Mouse (Mus musculus): ENCODE measurements around the gene Cracr2a.
"Not testable (repeated sequence)": the region's sequence is repeated elsewhere in the genome, so short reads cannot be mapped to it uniquely, and the experiment has no call there.

Cracr2a gene

DNA sequence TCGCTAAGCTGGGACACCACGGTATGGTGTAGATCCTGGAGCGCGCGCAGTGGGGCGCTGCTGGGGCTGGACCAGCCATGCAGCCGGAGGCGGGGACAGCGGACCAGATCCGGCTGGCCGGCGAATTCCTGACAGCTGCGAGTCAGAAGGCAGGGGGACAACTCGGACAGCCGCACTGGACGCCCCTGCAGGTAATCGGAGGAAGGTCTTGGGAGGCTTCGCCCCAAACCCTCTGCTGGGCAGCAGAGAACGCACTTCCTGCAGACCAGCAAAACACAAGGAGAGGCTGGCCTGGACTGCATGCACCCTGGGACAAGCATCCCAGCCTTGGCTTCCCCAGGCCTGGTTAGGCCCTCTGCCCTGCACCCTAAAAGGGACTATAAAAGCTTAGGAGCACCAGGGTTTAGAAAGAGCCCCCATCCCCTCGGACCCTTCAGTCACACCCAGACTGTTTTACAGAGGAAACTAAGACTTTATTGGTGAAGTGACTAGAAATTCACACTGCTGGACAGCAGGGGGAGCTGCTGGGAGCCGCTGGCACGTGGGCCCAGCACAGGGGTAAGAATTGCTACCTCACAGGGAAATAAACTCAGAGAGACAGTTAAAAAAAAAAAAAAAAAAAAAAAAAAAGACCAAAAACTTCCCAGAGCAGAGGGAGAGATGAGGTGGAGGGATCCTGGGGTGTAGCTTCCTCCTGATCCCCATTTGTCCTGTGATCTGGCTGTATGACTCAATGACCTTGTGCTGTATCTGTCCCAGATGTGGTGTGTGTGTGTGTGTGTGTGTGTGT, at the start of gene Cracr2a:
Gene Cracr2a, plus strand, starts transcription at position 108 of the 790 bp plus-strand sequence.
- peak; percentile 65 for DNase-seq (ENCODE audit: low spot score)

DNA sequence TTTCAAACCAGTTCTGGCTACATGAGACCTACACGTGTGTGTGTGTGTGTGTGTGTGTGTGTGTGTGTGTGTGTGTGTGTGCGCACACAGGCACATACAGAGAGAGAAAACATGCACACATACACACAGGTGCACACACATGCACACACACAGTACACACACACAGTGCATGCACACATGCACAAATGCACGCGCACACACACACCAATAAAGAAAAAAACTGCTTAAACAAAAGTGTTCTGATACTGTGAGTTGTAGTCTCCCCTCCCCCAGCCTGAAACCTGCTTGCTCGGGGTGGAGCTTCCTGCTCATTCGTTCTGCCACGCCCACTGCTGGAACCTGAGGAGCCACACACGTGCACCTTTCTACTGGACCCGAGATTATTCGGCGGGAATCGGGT, 47.4 kb upstream of the Cracr2a start:
- DNase-seq (ENCODE audit: low spot score): not testable (repeated sequence)

DNA sequence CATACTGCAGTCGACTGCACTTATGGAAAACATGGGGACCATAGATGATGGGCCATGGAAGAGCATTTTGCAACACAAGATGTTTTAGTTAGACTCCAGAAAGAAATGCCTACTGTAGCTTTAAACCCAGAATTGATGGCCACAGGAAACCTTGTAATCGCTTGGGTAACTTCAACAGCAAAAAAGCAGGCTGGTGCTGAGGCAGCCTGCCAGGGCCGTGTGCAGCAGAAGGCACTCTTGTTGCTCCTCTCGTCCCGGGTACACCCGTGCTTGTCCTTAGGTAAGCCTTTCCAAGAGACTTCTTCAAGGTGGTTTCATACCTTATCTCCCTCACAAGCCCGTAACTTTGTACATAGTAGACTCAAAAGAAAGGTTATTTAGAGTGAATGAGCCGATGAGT, 40.0 kb upstream of the Cracr2a start:
- DNase-seq (ENCODE audit: low spot score): no peak

DNA sequence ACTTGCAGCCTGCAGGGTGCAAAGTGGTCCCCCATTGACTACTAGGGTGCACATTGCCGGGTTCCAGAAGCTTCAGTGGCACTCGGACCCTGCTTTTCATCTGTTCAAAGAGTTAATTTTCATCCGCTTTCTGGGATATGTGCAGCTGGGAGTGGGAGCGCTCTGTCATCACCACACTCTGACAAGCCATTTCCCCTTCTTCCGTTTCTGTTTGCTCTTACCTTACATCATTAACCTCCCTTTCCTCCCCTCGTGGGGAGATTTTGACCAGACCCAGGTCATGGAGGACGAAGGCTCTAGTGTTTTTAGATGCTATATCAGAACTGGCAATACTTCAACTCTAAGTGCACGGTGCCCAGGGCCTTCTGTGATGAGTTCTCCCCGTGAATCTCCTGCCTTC, 38.8 kb upstream of the Cracr2a start:
- DNase-seq (ENCODE audit: low spot score): no peak

DNA sequence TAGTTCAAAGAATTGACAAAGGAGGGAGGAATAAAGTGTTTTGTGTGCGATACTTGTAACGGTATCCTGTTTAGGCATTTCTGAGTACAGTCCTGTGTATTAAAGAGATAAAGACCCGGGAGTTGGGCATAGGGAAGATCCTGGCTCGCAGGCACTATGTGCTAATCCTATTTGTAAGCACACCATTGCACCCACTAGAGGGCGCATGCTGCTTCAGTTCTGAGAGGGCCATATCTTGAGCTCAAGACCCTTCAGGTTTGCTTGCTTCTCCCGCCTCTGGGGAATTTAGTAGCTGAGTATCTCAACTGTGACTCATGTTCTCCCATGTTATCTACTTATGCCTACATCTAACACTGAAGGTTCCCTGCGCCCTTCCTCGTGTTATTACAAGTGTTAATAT, 36.7 kb upstream of the Cracr2a start:
- DNase-seq (ENCODE audit: low spot score): peak; percentile 48

DNA sequence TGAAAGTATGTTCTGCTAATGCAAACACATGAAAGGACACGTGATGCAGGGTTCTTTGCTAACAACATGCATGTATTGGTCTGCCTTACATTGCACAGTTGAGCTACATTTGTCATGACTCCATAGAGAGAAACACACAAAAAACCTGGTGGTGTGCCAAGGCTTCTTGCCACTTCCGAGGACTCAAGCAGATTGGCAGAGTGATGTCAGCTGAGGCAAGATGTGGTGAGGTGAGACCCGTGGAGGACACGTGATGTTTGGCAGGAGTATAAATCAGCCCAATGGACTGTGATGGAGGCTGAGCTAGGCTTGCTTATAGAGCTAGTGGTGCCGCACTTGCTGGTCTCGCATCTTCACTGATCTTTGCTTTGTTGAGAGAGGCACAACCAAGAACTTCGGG, 32.5 kb upstream of the Cracr2a start:
- DNase-seq (ENCODE audit: low spot score): no peak

DNA sequence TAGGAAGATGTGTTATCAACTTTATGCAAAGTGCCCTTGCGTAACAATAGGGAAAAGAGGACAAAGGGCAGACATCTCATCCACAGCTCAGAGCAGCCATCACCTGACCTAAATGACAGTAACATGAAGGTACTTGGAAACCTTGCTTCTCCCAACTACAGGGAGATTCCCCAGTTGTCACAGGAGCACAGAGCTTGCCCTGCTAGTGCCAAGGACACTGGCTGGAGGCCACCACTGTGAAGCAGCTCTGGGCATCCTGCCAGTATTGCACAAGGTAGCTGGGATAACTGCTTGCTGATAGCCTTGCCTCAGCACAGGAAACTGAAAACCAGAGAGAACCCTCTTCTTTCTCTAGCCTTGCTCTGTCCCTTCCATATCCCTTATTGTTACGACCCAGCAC, 31.7 kb upstream of the Cracr2a start:
- peak; percentile 74 for DNase-seq (ENCODE audit: low spot score)

DNA sequence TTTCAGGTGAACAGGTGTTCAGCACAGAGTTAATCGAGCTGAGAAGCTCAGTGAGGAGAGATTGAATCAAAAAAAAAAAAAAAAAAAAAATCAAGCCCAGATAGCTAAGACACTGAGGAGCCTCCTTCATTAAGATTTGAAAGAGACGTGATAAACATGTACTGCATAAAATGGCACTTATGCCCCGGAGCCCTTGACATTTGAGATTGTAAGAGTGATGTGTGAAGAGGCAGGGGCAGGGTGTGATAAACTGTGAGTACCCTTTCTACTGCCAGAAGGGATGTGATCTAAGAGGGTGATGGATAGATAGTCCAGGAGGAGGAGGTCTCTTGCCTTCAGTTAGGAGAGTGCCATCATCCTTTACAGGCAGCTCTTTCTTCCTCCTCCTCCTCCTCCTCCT, 30.9 kb upstream of the Cracr2a start:
- DNase-seq (ENCODE audit: low spot score): no peak

DNA sequence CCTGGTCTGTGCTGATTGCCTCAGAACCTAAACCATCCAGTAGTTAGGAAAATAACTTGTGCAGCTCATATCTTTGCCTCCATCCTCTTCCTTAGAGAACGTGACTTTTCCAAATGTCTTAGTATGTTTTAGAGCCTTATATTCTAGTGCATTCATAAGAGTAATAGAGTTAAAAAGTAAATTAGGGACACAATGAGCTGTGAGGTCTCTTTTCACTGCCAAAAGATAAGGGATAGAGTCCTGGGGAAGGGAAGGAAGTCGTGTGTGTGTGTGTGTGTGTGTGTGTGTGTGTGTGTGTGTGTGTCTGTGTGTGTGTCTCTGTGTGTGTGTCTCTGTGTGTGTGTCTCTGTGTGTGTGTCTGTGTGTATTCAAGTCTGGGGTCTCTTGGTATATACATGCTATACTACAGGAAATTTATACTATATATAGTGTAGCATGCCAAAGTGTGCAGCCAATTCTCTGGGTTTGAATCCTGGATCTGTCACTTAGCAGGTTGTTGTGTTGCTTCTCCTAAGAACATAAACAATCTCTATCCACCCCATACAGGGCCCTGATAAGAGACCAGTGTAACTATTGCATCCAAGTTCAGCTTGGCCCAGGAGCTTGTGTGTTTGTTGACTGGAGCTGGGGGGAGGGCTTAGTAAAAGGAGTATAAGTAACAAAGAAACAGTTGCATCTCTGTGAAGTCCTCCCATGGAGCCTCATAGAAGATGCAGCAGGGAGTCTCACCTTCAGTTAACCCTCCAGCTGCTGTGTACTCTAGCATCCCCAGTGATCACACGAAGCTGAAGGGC, 29.5 kb upstream of the Cracr2a start:
- DNase-seq (ENCODE audit: low spot score): no peak

DNA sequence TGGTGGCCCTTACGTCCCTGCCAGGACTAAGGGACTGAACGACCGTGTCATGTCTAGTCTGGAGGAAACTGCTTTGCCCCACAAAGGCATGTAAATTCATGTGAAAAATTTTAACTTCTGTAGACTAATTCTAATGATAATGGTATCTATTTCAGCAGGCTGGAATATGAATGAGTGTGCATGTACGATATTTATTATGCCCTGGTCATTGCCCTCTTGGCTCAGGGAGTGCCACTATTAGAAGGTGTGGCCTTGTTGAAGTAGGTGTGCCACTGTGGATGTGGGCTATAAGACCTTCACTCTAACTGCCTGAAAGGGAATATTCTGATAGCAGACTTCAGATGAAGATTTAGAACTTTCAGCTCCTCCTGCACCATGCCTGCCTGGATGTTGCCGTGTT, 28.8 kb upstream of the Cracr2a start:
- DNase-seq (ENCODE audit: low spot score): no peak

DNA sequence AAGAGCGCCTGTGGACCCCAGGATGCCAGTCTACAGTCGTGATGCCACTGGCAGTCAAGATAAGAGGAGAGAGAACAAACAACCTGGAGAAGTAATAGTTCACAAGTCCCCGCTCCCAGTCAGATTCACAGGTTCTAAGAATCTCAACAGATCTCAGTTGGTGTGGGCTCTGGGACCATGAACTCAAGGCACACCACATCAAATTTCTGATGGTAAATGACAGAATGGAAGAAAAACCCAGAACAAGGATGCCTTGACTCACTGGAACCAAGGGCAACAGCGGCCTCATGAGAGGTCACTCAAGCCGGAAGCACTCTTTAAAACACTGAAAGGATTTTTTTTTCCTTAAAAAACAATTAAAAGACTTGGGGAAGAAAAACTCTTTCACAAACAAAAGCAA, 27.4 kb upstream of the Cracr2a start:
- DNase-seq (ENCODE audit: low spot score): no peak

DNA sequence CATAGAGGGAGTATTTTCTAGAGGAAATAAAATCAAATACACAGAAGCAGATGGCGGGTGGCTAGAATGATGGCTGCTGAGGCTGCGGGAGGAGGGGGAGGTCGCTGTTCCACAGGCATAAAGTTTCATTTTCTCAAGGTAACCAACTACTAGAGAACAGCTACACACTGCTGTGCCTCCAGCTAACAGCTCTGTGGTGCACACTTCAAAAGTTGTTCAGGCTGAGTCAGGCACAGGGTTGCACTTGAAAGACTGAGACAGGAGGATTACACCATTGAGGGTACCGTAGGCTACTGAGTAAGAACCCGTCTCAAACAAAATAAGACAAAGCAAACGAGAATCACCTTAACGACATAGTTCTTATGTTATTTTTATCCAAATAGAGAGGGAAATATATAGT, 24.1 kb upstream of the Cracr2a start:
- DNase-seq (ENCODE audit: low spot score): no peak

DNA sequence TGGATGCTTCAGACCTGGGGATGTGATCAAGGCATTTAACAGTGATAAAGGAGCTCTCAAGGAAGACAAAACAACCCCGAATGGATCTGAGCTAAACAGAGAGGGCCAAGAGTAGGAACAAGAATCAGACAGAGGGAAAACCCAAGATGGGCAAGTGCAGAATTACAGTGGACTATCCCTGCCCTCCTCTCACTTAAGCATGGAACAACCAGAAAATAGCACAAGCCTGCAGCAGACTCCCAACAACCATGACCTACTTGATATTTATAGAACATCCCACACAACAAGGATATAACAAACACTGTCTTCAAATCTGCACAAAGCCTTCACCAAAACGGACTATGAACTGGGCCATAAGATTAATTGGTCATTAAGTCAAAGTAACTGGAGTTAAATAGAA, 23.0 kb upstream of the Cracr2a start:
- no peak for DNase-seq (ENCODE audit: low spot score)

DNA sequence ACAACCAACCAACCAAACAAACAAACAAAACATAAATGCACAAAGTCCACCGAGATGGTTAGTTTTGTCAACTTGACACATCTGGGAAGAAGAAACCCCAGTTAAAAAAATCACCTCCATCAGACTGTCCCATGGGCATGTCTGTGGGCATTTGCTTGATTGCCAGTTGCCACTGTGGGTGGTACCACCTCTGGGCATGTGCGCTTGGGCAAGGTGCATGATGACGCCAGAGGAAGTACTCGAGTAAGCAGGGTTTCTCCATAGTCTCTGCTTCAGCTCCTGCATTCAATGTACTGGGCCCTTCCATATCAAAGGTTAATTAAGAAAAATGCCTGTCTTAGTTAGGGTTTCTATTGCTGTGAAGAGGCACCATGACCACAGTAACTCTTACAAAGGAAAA, 21.9 kb upstream of the Cracr2a start:
- no peak for DNase-seq (ENCODE audit: low spot score)

DNA sequence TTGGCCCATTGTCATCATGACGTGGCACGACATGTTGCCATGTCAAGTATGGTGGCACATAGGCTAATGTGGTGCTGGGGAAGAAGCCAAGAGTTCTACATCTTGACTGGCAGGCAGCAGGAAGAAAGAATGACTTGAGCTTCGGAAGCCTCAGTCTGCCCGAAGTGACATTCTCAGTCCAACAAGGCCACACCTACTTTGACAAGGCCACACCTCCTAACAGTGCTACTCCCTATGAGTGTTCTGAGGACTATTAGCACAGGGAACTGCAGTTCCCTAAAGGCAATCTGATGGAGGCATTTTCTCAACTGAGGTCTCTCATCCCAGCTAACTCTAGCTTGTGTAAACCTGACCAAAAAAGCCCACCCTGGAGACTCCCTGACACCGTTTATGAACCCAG, 21.5 kb upstream of the Cracr2a start:
- no peak for DNase-seq (ENCODE audit: low spot score)

DNA sequence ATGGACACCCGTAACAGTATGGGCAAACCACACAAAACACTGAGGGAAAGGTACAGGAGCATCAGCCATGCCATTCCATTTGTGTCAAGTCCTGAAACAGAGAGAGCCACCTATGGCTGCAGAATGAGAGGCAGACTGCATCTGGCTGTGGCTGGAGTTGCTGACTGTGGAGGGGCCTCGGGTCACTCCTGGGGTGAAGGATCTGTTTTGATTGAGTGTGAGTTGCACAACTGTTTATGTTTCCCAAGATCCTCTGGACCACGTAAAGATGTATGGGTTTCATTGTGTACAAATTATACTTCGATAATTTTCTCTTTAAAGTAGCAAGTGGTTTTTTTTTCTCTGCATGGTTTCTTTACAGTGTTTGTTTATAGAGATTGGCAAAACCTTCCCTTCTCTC, 20.6 kb upstream of the Cracr2a start:
- DNase-seq (ENCODE audit: low spot score): no peak

DNA sequence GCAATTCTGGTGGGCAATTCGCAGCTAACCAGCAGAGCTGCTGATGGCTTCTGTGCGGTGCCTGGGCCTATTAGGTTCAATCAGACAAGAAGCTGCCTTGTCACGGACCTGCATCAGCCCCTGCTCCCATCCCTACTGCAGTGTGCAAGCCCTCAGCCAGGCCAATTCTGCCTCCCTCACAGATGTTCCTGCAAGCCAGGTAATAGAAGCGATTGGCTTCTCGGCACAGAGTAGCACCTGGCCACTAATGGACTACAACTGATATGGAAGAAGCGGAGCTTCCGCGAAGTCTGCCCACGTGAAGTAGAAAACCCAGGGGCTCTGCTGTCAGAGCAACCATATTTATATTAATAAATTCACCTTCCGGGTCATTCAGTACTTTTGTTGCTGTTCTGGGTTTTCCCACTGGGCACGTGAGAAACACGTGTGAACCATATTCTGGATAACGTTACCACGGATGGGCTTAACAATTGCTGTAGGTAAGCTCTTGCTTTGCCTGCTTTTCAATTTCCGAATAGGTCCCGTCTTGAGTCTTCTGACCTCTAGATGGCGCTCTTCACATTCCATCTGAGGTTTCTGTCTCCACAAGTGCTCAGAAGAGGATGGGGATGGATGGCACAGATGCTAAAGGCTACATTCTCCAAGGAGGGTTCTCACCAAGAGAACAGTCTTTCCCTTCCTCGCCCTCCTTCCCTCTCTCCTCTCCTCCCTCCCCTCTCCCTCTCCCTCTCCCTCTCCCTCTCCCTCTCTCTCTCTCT, 19.3 kb upstream of the Cracr2a start:
- DNase-seq (ENCODE audit: low spot score): peak; percentile 45

DNA sequence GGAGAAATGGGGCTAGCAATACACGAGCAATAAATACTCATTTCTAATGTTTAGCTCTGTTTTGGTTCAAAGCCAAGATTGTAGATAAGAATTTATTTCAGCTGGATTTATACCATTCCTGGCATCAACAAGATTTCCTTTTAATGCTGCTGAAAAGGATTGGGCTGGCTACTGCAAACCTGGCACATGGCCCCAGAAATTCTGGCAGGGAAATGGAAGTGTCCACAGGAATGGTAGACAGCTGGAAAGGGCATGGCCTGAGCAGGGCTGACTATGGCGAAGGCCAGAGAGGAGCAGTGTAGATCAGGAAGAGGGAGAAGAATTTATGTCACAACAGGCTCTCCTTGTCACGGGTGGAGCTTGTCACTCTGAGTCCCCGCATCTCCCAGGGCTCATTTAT, 14.5 kb upstream of the Cracr2a start:
- peak; percentile 58 for DNase-seq (ENCODE audit: low spot score)

DNA sequence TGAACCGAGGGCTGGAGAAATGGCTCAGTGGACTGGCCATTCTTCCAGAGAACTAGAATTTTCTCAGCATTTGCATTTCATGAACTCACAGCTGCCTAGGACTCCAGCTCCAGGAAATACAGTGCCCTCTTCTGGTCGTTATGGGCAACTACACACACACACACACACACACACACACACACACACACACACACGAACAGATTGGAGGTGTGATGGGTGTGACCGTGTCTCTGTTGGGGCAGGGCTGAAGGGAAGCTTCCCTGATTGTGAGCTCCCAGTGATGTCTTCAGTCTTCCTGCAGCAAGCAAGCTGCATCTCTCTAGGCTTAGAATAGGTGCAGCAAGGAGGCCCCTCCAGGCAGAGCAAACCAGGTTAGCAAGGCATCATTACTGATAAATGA, 8.2 kb upstream of the Cracr2a start:
- no peak for DNase-seq (ENCODE audit: low spot score)

DNA sequence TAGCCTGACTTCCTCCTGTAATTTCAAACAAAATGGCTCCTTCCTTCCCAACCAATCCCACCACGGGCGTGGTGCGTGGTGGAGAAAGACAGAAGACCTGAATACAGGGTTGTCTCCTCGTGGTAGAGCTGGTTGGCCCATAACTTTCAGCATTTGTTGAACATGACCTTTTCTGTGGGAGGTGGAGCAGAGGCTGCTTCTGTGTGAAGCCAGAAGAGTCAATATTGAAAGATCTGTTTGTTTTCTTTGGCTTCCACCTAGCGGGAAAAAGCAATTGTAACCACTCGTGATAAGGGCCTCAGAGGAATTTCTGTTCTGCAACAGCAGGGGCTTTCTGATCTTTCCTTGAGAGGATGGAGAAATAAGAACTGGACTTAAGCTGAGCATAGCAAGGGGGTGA, 5.6 kb upstream of the Cracr2a start:
- no peak for DNase-seq (ENCODE audit: low spot score)

DNA sequence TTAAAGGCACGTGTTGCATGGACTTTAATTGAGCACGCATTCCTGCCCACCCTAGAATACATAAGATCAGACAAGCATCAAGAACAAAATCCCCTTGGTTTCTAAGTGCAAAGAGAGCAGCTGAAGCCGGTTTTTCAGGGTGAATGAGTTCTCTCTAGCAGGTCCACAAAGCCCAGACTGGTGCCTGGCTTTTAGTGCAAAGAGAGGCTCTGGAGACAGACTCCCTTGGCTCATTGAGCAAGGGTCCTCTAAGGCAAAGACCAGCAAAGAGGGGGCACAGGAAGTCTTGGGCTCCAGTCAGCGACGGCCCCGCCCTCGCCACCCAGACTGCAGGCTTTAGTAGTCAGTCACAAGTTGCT, 287 bp upstream of the Cracr2a start:
- DNase-seq (ENCODE audit: low spot score): no peak

DNA sequence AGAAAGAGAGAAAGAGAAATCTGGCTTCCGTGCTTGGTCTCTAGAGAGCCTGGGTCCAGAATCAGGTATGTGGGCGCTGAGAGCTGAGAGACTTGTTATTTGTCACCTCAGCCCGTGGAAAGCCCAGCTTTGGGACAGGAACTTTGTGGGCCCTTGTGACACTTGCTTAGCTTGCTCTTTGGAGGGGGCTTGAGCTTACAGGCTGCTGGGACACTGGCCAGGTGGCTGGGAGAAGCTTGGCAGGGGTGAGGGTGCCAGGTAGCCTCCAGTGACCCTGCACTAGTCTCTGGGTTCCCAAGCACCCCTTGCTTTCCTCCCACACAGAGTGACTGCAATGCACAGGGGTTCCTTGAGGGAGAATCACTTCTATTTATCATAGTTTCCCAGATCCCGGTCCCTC, 2.4 kb downstream of the Cracr2a start:
- no peak for DNase-seq (ENCODE audit: low spot score)
